Comparison of ENCODE assay signal across 19 mouse cellular contexts in genomic region chr19:33159897-33160296, GRCm38 (mm10).
"Had no signal": no experiment of that assay in that cellular context is flagged by ENCODE, and none has a peak within 500 bp of the region (broad histone marks: within the 10 kb centered on the region; RNA-seq: fewer than 3 reads in every experiment).

No protein-coding gene starts in this region.

- H3K27ac ChIP-seq: lung, embryonic 15.5 days; macrophage; midbrain, embryonic 13.5 days; midbrain, embryonic 15.5 days; neural tube, embryonic 12.5 days; stomach, embryonic 15.5 days; stomach, postnatal 0 days had no signal

- H3K36me3 ChIP-seq: lung, embryonic 15.5 days; midbrain, embryonic 13.5 days; midbrain, embryonic 15.5 days; neural tube, embryonic 12.5 days; stomach, embryonic 15.5 days had no signal

- ATAC-seq: liver, postnatal 0 days; lung, postnatal 0 days; midbrain, embryonic 13.5 days; midbrain, embryonic 15.5 days had no signal

- H3K4me2 ChIP-seq: lung, embryonic 15.5 days; midbrain, embryonic 11.5 days; midbrain, embryonic 13.5 days; midbrain, embryonic 15.5 days; neural tube, embryonic 12.5 days; stomach, embryonic 15.5 days had no signal

- H3K27me3 ChIP-seq: lung, embryonic 15.5 days; midbrain, embryonic 13.5 days; midbrain, embryonic 15.5 days; neural tube, embryonic 12.5 days; stomach, embryonic 15.5 days had no signal

- H3K9ac ChIP-seq: liver, postnatal 0 days; lung, embryonic 15.5 days; midbrain, embryonic 13.5 days; midbrain, embryonic 15.5 days; neural tube, embryonic 12.5 days; stomach, embryonic 15.5 days had no signal

- H3K4me3 ChIP-seq: lung, embryonic 15.5 days; megakaryocyte, embryonic 14.5 days; midbrain, embryonic 13.5 days; midbrain, embryonic 15.5 days; myocyte; neural tube, embryonic 12.5 days; stomach, embryonic 15.5 days had no signal

- H3K4me1 ChIP-seq: lung, embryonic 15.5 days; midbrain, embryonic 13.5 days; midbrain, embryonic 15.5 days; neural tube, embryonic 12.5 days; stomach, embryonic 15.5 days had no signal

- H3K9me3 ChIP-seq: lung, embryonic 15.5 days; megakaryocyte, embryonic 14.5 days; midbrain, embryonic 13.5 days; midbrain, embryonic 15.5 days; neural tube, embryonic 12.5 days; stomach, embryonic 15.5 days had no signal

- DNase-seq: liver, postnatal 0 days; lung, adult 2 months; lung, postnatal 14 days; lung, postnatal 36 days; right cerebral cortex, postnatal 14 days; thymus, adult 2 months; thymus, postnatal 25 days; thymus, postnatal 4 days had no signal
